Mouse (Mus musculus) layer of hippocampus, adult 18-20 months (tissue): ENCODE measurements around the gene Ralgps1. TPM values are rescaled to one million over a fixed set of nuclear protein-coding genes. Genes with fewer than 3 reads are reported as not detected.
"Not testable (repeated sequence)": the region's sequence is repeated elsewhere in the genome, so short reads cannot be mapped to it uniquely, and the experiment has no call there.

Experiments used
- DNase-seq, 2 experiments: peaks; one replicate each; pipeline ENCODE4 v3.0.0; 2022; ENCODE audit warnings: low spot score in 2 of 2
- total RNA-seq, 2 experiments: library from RNA; stranded (reverse); gene quantifications; 2 replicates each; pipeline ENCODE4 v1.2.3; 2021

Gene Ralgps1
- total RNA-seq, 2 experiments from 2014 or later: 60.3 to 62.4 TPM

GRCm38 (mm10) chr2:33216645-33217424 is 154.5 kb downstream of the Ralgps1 start:
- no peak for DNase-seq

DNA sequence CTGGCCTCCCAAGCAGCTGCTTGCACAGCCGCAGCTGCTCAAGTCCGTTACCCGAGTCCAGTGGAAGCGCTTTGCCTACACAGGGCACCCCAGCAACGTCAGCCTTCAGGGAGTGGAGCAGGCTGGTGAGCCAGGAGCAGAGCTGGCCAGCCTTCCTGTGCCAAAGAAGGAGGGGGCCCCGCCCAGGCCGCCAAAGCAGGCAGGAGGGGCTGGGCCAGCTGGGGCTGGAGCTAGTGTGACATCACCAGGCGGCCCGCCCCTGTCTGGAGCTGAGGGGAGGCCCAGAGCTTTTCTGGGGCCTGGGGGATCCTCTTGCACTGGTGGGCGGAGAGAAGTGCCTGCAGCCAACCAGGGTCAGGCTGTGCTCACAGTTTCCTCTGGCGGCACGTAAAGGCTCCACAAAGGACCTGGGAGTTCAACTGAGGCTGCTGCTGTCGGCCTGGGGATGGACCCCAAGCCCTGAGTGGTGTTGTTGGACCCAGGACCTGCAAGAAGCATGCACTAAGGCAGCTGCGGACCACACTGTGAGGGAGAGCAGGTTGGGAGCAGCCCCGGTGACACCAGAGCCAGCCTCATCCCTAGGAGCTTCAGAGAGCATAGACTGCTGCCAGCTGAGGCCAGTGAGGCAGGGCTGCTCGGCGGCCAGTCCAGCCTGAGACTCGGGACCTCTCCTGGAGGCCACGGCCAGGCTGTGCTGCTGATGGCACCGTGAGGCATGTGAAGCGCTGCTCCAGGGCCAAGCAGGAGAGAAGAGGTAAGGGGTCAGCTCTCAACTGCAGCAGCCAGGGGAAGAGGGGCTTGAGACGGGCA is 155.4 kb downstream of the Ralgps1 start, which contains the start of gene Angptl2:
Gene Angptl2 (plus strand): TSS at position 370 of the 810 bp plus-strand sequence.
- peak; percentile 42 to 71 for DNase-seq

DNA sequence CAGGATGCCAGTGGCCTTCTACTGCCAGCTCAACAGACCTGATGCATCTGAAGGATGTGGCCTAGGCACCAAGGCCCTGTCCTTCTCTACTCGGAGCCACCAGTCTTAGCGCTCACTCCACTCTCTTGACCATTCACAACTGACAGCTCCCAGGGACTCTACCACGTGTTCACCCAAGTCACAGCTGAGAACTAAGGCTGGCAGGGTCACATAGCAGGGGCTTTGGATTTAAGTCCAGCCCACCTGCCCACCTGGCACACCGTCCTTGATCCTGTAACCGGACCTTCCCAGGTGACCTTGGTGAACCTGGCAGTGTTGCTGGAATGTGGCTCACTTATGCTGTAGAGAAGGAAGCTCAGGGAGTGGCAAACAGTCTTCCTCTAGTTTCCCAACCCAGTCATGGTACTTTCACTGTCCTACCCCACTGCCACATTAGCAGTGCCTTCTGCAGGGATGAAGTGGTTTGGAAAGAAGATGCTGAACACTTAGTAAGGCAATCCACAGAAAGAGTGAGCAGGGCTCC is 156.0 kb downstream of the Ralgps1 start:
- no peak for DNase-seq

- not testable (repeated sequence) for DNase-seq
Observed at GRCm38 (mm10) chr2:33211263-33211662, 160.0 kb downstream of the Ralgps1 start.

GRCm38 (mm10) chr2:33210841-33211240 is 160.4 kb downstream of the Ralgps1 start:
- no peak for DNase-seq

DNA sequence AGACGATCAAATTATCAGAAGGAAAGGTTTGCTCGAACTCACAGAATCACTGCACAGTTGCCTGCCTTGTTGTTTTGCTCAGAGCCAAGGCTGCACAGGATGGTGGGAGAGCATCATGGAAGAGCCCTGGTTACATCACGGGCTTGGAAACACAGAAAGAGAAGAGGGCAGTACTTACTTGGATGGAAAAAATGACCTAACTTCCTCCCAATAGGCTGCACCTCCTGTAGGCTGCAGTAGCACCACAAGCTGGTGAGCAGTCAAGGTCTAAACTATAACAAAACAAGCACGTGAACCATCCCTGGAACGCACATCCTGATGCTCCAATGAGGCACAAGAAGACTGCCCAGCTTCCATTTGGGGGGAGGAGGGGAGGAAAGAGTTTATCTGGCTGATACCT is 163.2 kb downstream of the Ralgps1 start:
- no peak for DNase-seq

DNA sequence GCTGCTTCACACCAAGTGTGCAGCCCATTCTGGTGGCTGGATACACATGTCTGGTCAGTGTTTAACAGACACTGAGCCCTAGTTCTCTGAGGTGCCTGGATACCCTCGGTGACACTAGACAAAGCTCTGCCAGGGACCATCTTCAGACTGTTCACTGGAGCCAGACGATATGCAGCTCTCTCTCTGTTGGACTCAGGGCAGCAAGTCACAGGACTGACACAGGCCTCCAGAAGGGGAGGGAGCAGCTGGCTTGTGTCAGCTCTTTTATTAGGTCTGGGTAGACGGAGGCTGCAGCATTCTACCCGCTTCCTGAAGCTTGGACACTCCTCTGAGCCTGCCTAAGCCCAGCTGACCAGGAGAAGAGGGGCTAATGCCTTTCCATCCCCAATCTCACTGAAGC is 164.2 kb downstream of the Ralgps1 start:
- DNase-seq: no peak

DNA sequence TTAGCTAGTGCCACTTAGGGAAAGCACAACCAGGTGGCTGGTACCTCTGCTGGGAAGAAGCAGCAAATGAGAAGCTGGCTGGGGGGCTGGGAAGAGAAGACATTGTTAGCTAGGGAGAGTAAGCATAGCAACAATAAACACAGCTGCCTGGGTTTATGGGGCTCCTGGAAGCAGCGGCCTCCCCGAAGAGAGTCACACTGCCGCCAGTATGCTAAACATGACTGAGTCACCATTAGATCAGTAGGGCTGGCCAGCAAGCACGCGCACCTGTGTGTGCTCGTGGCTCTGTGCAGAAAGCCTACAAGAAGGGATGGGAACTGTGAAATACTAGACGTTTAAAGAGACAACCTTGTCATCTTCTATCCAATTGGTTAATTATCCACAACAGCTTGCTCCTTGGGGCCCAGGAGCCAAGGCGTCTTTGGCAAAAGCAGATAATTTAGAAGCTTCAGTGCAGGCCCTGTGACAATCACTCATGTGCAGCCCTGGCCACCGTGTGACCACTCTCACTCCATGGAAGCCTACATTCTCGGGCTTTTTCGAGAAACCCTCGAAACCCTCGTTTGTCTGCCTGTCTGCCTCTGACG is 165.3 kb downstream of the Ralgps1 start:
- DNase-seq: peak in 1 of 2 experiments; percentile 24

DNA sequence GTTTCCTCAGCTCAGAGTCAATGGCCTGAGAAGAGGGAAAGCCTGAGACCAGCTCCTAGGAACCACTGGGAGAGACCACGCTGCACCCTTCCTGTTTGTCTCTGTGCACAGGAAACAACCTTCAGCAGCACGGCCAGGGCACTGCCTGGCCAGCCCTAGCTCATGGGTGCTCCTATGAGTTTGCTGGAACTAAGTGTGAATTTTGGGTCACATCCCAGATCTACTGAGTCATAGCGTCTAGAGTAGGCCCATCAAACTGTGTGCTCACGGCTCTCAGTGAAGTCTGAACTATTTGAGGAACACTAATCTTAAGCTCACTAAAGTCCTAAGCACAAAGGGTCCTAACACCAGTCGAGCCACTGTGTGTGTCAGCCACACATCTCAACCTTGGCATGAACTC is 166.3 kb downstream of the Ralgps1 start:
- DNase-seq: no peak

GRCm38 (mm10) chr2:33203284-33203683 is 168.0 kb downstream of the Ralgps1 start:
- DNase-seq: no peak

- no peak for DNase-seq
Observed at GRCm38 (mm10) chr2:33200368-33201068, 170.8 kb downstream of the Ralgps1 start.

DNA sequence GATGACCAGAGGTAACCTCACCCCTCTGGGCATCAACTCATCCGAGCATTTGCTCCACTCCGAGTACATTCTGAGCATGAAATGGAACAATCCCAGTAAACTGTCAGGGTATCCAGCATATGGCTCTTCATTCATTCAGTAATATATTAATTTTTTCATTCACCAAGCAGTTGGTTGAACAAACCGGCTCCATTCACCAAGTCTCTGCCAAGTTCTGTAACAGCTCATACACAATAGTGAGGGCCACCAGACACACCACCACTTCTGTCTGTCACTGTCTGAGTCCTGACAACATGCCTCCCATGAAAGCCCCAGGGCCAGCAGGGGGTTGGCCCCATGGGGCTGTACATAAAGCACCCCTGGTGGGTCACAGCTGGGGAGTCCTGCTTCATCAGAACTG is 181.3 kb downstream of the Ralgps1 start:
- peak in 1 of 2 experiments; percentile 56 for DNase-seq

DNA sequence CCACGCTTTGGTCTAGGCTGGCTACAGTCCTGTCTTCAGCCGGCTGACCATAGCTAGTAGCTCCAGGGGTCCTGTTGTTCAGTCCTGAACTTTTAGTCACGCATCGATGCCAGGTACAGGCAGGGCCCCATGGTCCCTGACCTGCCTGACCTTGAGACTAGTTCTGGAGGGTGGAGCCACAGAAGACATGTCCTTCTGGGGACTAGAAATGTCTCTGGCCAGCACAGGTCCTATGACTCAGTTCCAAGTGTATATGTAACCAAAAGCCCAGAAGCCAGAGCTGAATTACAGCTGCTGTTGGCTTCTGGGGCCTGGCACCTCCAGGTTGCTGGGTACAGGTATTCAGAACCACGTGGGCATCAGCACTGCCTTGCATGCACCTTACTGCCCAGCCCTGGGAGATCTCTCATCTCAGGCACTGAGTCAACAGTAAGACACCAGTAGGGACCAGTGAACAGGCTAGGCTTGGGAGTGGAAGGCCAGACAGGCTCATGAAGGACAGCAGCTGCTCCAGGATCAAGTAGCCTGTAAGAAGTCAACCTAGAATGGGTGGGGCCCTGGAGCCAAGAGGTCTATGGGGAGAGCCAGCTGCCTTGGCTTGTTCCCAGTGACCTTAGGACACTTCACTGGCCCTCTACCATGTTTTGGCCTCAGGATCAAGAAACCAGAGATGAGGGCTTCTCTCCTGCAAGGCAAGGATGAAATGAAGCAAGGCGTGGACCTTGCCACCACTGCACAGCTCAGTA is 182.2 kb downstream of the Ralgps1 start:
- DNase-seq: no peak

- DNase-seq: no peak
Observed at GRCm38 (mm10) chr2:33187874-33188273, 183.4 kb downstream of the Ralgps1 start.

GRCm38 (mm10) chr2:33186505-33186904 is 184.8 kb downstream of the Ralgps1 start:
- DNase-seq: no peak

DNA sequence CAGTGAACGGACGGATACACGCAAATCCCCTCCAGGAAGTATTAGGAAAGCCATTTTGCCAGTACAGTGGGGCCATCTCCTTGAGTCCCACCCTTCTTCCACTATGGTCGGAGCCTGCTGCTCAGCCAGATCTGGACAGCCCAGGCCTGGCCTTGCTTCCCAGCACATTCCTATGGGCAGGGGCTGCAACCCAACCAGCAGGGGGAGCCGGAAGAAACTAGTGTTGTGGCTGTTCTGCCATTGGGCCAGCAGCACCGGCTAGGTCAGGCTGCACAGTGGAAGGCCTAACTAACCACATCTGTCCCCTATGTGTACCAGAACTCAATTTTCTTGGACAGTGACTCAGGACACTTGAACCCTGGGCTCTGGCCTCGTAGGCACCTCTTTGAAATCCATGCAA is 186.0 kb downstream of the Ralgps1 start:
- no peak for DNase-seq

DNA sequence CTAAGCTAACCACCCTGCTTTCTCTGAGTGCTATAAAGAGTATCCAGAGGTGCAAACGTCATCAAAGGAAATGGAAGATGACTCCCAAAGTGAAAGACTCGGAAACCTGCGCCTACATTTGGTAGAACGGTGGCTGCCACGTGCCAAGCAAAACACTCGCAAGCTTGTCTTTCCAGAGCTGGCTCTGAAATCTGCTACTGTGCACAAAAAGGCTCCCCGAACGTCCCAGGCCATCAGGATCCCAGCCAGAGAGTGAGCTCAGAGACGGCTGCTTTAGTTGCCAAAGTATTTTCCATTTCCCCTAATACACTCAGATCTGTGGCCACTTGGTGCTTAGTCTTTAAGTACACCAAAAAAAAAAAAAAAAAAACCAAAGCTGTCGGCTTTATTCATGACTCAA is 186.6 kb downstream of the Ralgps1 start:
- no peak for DNase-seq

GRCm38 (mm10) chr2:33183321-33183720 is 188.0 kb downstream of the Ralgps1 start:
- no peak for DNase-seq

GRCm38 (mm10) chr2:33179930-33180630 is 191.2 kb downstream of the Ralgps1 start:
- DNase-seq: peak; percentile 47 to 52
